Mouse (Mus musculus): Measurements from ENCODE around the gene Mapk1ip1l.
"Not testable (repeated sequence)": the region's sequence is repeated elsewhere in the genome, so short reads cannot be mapped to it uniquely, and the experiment has no call there.

The Mapk1ip1l gene

GRCm38 (mm10) chr14:47304814-47305405 lies 6.8 kb downstream of the Mapk1ip1l start:
- DNase-seq (ENCODE audit: low read depth) = no peak

- no peak for DNase-seq (ENCODE audit: low read depth)
These were observed 7.9 kb downstream of the Mapk1ip1l start for GRCm38 (mm10) chr14:47305933-47306332.

GRCm38 (mm10) chr14:47307669-47308068 lies 9.6 kb downstream of the Mapk1ip1l start:
- DNase-seq (ENCODE audit: low read depth) = no peak

- DNase-seq (ENCODE audit: low read depth) = no peak
These were observed 11.0 kb downstream of the Mapk1ip1l start for GRCm38 (mm10) chr14:47309061-47309460.

GRCm38 (mm10) chr14:47310342-47311181 lies 12.5 kb downstream of the Mapk1ip1l start:
- no peak for DNase-seq (ENCODE audit: low read depth)

- DNase-seq (ENCODE audit: low read depth) = no peak
These were observed 21.3 kb downstream of the Mapk1ip1l start for GRCm38 (mm10) chr14:47319362-47319761.

- not testable (repeated sequence) for DNase-seq (ENCODE audit: low read depth)
These were observed 23.5 kb downstream of the Mapk1ip1l start for GRCm38 (mm10) chr14:47321581-47321980.

GRCm38 (mm10) chr14:47325965-47326761 lies 28.1 kb downstream of the Mapk1ip1l start:
- DNase-seq (ENCODE audit: low read depth) = no peak

- DNase-seq (ENCODE audit: low read depth) = no peak
These were observed 29.3 kb downstream of the Mapk1ip1l start for GRCm38 (mm10) chr14:47327347-47327746.

GRCm38 (mm10) chr14:47331920-47332319 lies 33.9 kb downstream of the Mapk1ip1l start:
- DNase-seq (ENCODE audit: low read depth) = no peak

- DNase-seq (ENCODE audit: low read depth) = peak; percentile 54
These were observed 36.8 kb downstream of the Mapk1ip1l start for GRCm38 (mm10) chr14:47334819-47335218.

GRCm38 (mm10) chr14:47335300-47335699 lies 37.2 kb downstream of the Mapk1ip1l start:
- DNase-seq (ENCODE audit: low read depth) = no peak

- no peak for DNase-seq (ENCODE audit: low read depth)
These were observed 42.3 kb downstream of the Mapk1ip1l start for GRCm38 (mm10) chr14:47340231-47340925.

GRCm38 (mm10) chr14:47341811-47342291 lies 43.8 kb downstream of the Mapk1ip1l start:
- no peak for DNase-seq (ENCODE audit: low read depth)

- no peak for DNase-seq (ENCODE audit: low read depth)
These were observed 48.6 kb downstream of the Mapk1ip1l start for GRCm38 (mm10) chr14:47346715-47347114.

GRCm38 (mm10) chr14:47350974-47351373 lies 52.9 kb downstream of the Mapk1ip1l start:
- no peak for DNase-seq (ENCODE audit: low read depth)

- DNase-seq (ENCODE audit: low read depth) = no peak
These were observed 54.2 kb downstream of the Mapk1ip1l start for GRCm38 (mm10) chr14:47352272-47352671.

- no peak for DNase-seq (ENCODE audit: low read depth)
These were observed 55.2 kb downstream of the Mapk1ip1l start for GRCm38 (mm10) chr14:47353240-47353639.

GRCm38 (mm10) chr14:47354111-47354577 lies 56.1 kb downstream of the Mapk1ip1l start:
- no peak for DNase-seq (ENCODE audit: low read depth)

GRCm38 (mm10) chr14:47354948-47355347 lies 56.9 kb downstream of the Mapk1ip1l start:
- DNase-seq (ENCODE audit: low read depth) = no peak

GRCm38 (mm10) chr14:47356622-47357021 lies 58.6 kb downstream of the Mapk1ip1l start:
- no peak for DNase-seq (ENCODE audit: low read depth)

GRCm38 (mm10) chr14:47359610-47360009 lies 61.5 kb downstream of the Mapk1ip1l start:
- DNase-seq (ENCODE audit: low read depth) = no peak

Data from c-Kit-positive CD71-negative TER-119-negative erythroid progenitor cells, embryonic 14.5 days (primary cell).